Mouse (Mus musculus): ENCODE results near the gene Gdpd3.

- no peak for TF ChIP-seq POLR2A (IDR thresholded peaks at IDR 0.05; ENCODE audit: insufficient read depth, low read length)
- no peak for TF ChIP-seq CTCF (IDR thresholded peaks at IDR 0.05; ENCODE audit: low read depth, low read length)
Measured at GRCm38 (mm10) chr7:126816494-126816893, 50.4 kb downstream of the Gdpd3 start.
